Mouse (Mus musculus): ENCODE measurements at regions not wholly inside any gene's neighbourhood (a gene's known extent, or its start where the extent isn't known, plus 50 kb on each side); places are given as distances from the start of the nearest gene placed in this dataset.

- TF ChIP-seq CTCF (IDR thresholded peaks at IDR 0.05; ENCODE audit: borderline replicate concordance, insufficient read depth, low read depth, low read length) (no peak), POLR2A (IDR thresholded peaks at IDR 0.05; ENCODE audit: borderline replicate concordance, insufficient read depth, low read length) (no peak)
Measured at GRCm38 (mm10) chr7:74709993-74710581, 155.5 kb upstream of the Slco3a1 start.
